Mouse (Mus musculus): ENCODE data around the gene Abcg4. TPM values are rescaled to one million over a fixed set of nuclear protein-coding genes. Genes with fewer than 3 reads are reported as not detected.

Abcg4 gene
- total RNA-seq, 2 experiments from 2014 or later: 0.15 to 0.62 TPM

- no peak for DNase-seq
These were observed 2.1 kb downstream of the Abcg4 start for GRCm38 (mm10) chr9:44286256-44286850.

GRCm38 (mm10) chr9:44283183-44283582 lies 5.2 kb downstream of the Abcg4 start:
- DNase-seq: no peak

GRCm38 (mm10) chr9:44269973-44270372 lies 18.4 kb downstream of the Abcg4 start:
- no peak for DNase-seq

- no peak for DNase-seq
These were observed 19.3 kb downstream of the Abcg4 start for GRCm38 (mm10) chr9:44269077-44269476.

- no peak for DNase-seq
These were observed 20.0 kb downstream of the Abcg4 start, which contains the start of gene Nlrx1 for GRCm38 (mm10) chr9:44268432-44268831. Nlrx1 (minus strand) TSS chr9:44268599.

GRCm38 (mm10) chr9:44268027-44268360 lies 20.4 kb downstream of the Abcg4 start:
- peak; percentile 91 for DNase-seq

- no peak for DNase-seq
These were observed 20.9 kb downstream of the Abcg4 start for GRCm38 (mm10) chr9:44267319-44268026.

- DNase-seq: no peak
These were observed 21.8 kb downstream of the Abcg4 start for GRCm38 (mm10) chr9:44266478-44267226.

- no peak for DNase-seq
These were observed 27.0 kb downstream of the Abcg4 start for GRCm38 (mm10) chr9:44261388-44261787.

GRCm38 (mm10) chr9:44259014-44259413 lies 29.4 kb downstream of the Abcg4 start:
- DNase-seq: no peak

GRCm38 (mm10) chr9:44256213-44256612 lies 32.2 kb downstream of the Abcg4 start:
- DNase-seq: no peak

GRCm38 (mm10) chr9:44255136-44255521 lies 33.3 kb downstream of the Abcg4 start:
- no peak for DNase-seq

GRCm38 (mm10) chr9:44254508-44255135 lies 33.8 kb downstream of the Abcg4 start:
- no peak for DNase-seq

GRCm38 (mm10) chr9:44253441-44253840 lies 35.0 kb downstream of the Abcg4 start:
- DNase-seq: no peak

GRCm38 (mm10) chr9:44251314-44251713 lies 37.1 kb downstream of the Abcg4 start, which contains the start of gene Pdzd3:
Pdzd3 (minus strand) TSS chr9:44251471.
- no peak for DNase-seq

- DNase-seq: no peak
These were observed 38.0 kb downstream of the Abcg4 start for GRCm38 (mm10) chr9:44250445-44250844.

- peak; percentile 65 for DNase-seq
These were observed 39.0 kb downstream of the Abcg4 start for GRCm38 (mm10) chr9:44249181-44250146.

GRCm38 (mm10) chr9:44247907-44248306 lies 40.5 kb downstream of the Abcg4 start:
- no peak for DNase-seq

GRCm38 (mm10) chr9:44243621-44244020 lies 44.8 kb downstream of the Abcg4 start:
- no peak for DNase-seq

- no peak for DNase-seq
These were observed 47.0 kb downstream of the Abcg4 start for GRCm38 (mm10) chr9:44241418-44241817.

- DNase-seq: no peak
These were observed 47.5 kb downstream of the Abcg4 start for GRCm38 (mm10) chr9:44240911-44241310.

GRCm38 (mm10) chr9:44240399-44240798 lies 48.0 kb downstream of the Abcg4 start, which contains the start of gene Ccdc153:
Ccdc153 (plus strand) TSS chr9:44240676.
- no peak for DNase-seq
